Mouse (Mus musculus) intestine, embryonic 15.5 days (tissue): ENCODE data around the gene Ippk. TPM values are rescaled to one million over a fixed set of nuclear protein-coding genes. Genes with fewer than 3 reads are reported as not detected.
A peak's percentile ranks its signal among the peaks of the same experiment; 100 is the strongest.

ENCODE experiments used
- ATAC-seq: fragments of 200-750 bp; cut with Nextera tagmentation; 2 replicates; pipeline ENCODE4 v1.8.0; 2017; ENCODE audit warnings: moderate TSS enrichment, moderate library complexity
- H3K27ac ChIP-seq: fragments of 300-500 bp; sonication (generic); 2 replicates; pipeline ENCODE4 v1.5.1; 2015; ENCODE audit warnings: mild to moderate bottlenecking, inconsistent platforms
- H3K27me3 ChIP-seq: fragments of 300-500 bp; sonication (generic); replicated peaks from 2 replicates; pipeline ENCODE4 v1.6.1; 2015; ENCODE audit warnings: inconsistent platforms
- H3K36me3 ChIP-seq: fragments of 300-500 bp; sonication (generic); 2 replicates; pipeline ENCODE4 v1.6.1; 2015; ENCODE audit warnings: inconsistent platforms
- H3K4me1 ChIP-seq: fragments of 300-500 bp; sonication (generic); replicated peaks from 2 replicates; pipeline ENCODE4 v1.6.1; 2015; ENCODE audit warnings: inconsistent platforms
- H3K4me2 ChIP-seq: fragments of 300-500 bp; sonication (generic); replicated peaks from 2 replicates; pipeline ENCODE4 v1.6.1; 2015; ENCODE audit warnings: mild to moderate bottlenecking, inconsistent platforms
- H3K4me3 ChIP-seq: fragments of 300-500 bp; sonication (generic); replicated peaks from 2 replicates; pipeline ENCODE4 v1.5.1; 2015; ENCODE audit warnings: inconsistent platforms
- H3K9ac ChIP-seq: fragments of 300-500 bp; sonication (generic); 2 replicates; pipeline ENCODE4 v1.6.1; 2015; ENCODE audit warnings: inconsistent platforms
- H3K9me3 ChIP-seq: fragments of 300-500 bp; sonication (generic); 2 replicates; pipeline ENCODE4 v1.6.1; 2016; ENCODE audit warnings: inconsistent platforms
- WGBS: fragments of 180-500 bp; shearing (Covaris S2); methylation state at CpG from one replicate; pipeline ENCODE4 v1.1.7; 2015; 5-methylcytosine and 5-hydroxymethylcytosine counted together
- polyA plus RNA-seq: library from polyadenylated mRNA; unstranded; fragments of >200 nt; fragmentation: Nextera tagmentation; extraction: Ambion mirVana; gene quantifications from 2 replicates; pipeline ENCODE4 v1.2.1, GENCODE M21; 2015

Ippk gene
- polyA plus RNA-seq, 1 experiment from 2014 or later, result 19.1 TPM

GRCm38 (mm10) chr13:49435745-49436144 is 14.7 kb downstream of the Ippk start:
- Histone ChIP-seq H3K27me3 (no peaks in the 10 kb centered on the region), H3K9ac (no peak overlapping the region), H3K4me1 (no peaks in the 10 kb centered on the region), H3K4me2 (no peak overlapping the region), H3K27ac (no peak overlapping the region), H3K4me3 (no peak overlapping the region), H3K36me3 (peaks cover 14% of the 10 kb centered on the region; the same call in 1 of the 2 replicates), H3K9me3 (no peaks in the 10 kb centered on the region)
- 92% methylated on average over 1 of the region's 1 CpGs for WGBS
- ATAC-seq, result no peak

DNA sequence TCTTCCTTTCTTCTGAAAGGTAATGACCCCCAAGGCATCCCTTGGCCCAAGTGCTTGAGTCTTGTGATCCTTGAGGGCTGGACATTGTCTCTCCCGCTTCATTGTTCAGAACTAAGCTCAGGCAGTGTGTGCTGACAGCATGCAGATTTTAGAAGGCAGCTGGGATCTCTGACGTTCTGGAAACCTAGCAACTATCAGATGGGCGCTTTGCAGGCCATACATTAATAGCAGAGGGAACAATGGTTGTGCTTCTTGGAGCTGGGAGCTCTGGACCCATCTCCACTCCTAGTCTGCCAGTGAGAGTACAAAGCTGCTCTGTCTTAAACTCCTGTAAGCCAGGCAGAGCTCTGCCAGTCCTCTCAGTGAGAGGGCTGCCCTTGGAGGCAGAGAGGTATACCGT is 15.1 kb downstream of the Ippk start:
- Histone ChIP-seq H3K36me3 (peaks cover 14% of the 10 kb centered on the region; the same call in 1 of the 2 replicates), H3K4me1 (no peaks in the 10 kb centered on the region), H3K4me3 (no peak overlapping the region), H3K9ac (no peak overlapping the region), H3K4me2 (no peak overlapping the region), H3K9me3 (no peaks in the 10 kb centered on the region), H3K27ac (no peak overlapping the region), H3K27me3 (no peaks in the 10 kb centered on the region)
- ATAC-seq, result no peak
- WGBS, result 73% methylated on average over 4 of the region's 4 CpGs

GRCm38 (mm10) chr13:49444451-49444850 is 23.4 kb downstream of the Ippk start:
- Histone ChIP-seq H3K9me3 (no peaks in the 10 kb centered on the region), H3K27me3 (no peaks in the 10 kb centered on the region), H3K9ac (no peak overlapping the region), H3K4me2 (no peak overlapping the region), H3K4me3 (no peak overlapping the region), H3K36me3 (peaks cover 14% of the 10 kb centered on the region), H3K4me1 (no peaks in the 10 kb centered on the region), H3K27ac (no peak overlapping the region)
- 94% methylated on average over 6 of the region's 6 CpGs for WGBS
- ATAC-seq, result no peak

DNA sequence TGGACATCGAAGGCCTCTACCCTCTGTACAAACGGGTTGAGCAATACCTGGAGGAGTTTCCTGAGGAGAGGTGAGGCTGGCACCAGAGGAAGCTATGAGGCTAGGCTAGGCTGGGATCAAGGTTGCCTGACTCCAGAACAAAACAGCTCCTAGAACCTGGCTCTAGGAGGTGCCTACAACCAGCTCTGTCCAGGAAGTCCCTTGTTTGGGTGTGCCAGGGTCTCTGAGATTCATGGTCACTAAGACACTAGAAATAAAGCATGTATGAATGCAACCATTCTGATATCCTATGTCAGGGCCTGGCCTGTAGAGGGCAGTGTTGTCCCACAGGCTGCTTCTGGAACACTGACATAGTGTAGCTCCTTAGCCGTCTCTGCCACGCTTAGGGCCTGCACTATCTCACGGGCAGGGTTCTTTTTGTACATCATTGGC is 28.3 kb downstream of the Ippk start:
- no peak overlapping the region for H3K4me2 ChIP-seq
- H3K4me3 ChIP-seq, result no peak overlapping the region
- no peak overlapping the region for H3K9ac ChIP-seq
- peaks cover 11% of the 10 kb centered on the region for H3K36me3 ChIP-seq
- peak; percentile 83 for ATAC-seq
- no peaks in the 10 kb centered on the region for H3K4me1 ChIP-seq
- 41% methylated on average over 5 of the region's 5 CpGs for WGBS
- no peaks in the 10 kb centered on the region for H3K9me3 ChIP-seq
- H3K27me3 ChIP-seq, result no peaks in the 10 kb centered on the region
- H3K27ac ChIP-seq, result no peak overlapping the region

GRCm38 (mm10) chr13:49460276-49460675 is 39.2 kb downstream of the Ippk start:
- H3K27ac ChIP-seq, result no peak overlapping the region
- H3K4me3 ChIP-seq, result no peak overlapping the region
- no peaks in the 10 kb centered on the region for H3K27me3 ChIP-seq
- H3K9me3 ChIP-seq, result no peaks in the 10 kb centered on the region
- H3K4me1 ChIP-seq, result no peaks in the 10 kb centered on the region
- no peak overlapping the region for H3K4me2 ChIP-seq
- H3K9ac ChIP-seq, result no peak overlapping the region
- WGBS, result 85% methylated on average over 4 of the region's 4 CpGs
- no peak for ATAC-seq
- peaks cover 17% of the 10 kb centered on the region; the same call in 1 of the 2 replicates for H3K36me3 ChIP-seq

DNA sequence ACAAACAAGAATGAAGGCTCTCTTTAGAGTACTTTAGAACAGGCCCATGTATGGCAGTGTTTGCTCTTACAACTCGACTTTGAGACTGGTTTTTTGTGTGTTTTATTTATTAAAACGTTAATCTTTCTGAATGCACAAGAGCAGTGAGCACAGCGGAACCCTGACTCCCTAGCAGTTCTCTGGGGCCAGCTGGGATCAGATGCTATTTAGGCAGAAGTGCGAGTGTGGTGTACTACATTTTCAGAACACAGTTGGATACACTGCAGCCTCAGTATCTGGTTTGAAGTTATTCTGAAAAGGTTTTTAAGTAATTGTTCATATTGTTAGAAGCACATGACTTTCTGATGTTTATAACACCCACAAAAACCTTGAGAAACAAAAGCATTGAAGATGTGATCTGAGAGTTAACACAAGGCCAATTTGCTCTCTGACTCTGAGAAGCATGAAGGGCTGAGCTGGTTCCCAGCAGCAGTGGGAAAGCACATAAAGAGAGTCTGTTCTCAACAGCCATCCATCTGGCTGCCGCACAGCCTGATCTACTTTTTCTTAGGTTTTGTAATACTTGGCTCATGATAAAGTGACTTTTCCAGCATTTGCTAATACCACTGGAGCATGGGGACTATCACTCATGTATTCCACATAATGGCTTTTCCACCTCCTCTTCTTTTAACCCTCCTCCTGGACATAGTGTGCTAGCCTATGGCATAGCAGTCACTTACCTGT is 39.8 kb downstream of the Ippk start:
- H3K27me3 ChIP-seq, result no peaks in the 10 kb centered on the region
- no peaks in the 10 kb centered on the region for H3K9me3 ChIP-seq
- no peaks in the 10 kb centered on the region for H3K4me1 ChIP-seq
- H3K4me2 ChIP-seq, result no peak overlapping the region
- H3K36me3 ChIP-seq, result peaks cover 17% of the 10 kb centered on the region; the same call in 1 of the 2 replicates
- no peak for ATAC-seq
- H3K4me3 ChIP-seq, result no peak overlapping the region
- WGBS, result 66% methylated on average over 5 of the region's 5 CpGs
- no peak overlapping the region for H3K9ac ChIP-seq
- no peak overlapping the region for H3K27ac ChIP-seq

DNA sequence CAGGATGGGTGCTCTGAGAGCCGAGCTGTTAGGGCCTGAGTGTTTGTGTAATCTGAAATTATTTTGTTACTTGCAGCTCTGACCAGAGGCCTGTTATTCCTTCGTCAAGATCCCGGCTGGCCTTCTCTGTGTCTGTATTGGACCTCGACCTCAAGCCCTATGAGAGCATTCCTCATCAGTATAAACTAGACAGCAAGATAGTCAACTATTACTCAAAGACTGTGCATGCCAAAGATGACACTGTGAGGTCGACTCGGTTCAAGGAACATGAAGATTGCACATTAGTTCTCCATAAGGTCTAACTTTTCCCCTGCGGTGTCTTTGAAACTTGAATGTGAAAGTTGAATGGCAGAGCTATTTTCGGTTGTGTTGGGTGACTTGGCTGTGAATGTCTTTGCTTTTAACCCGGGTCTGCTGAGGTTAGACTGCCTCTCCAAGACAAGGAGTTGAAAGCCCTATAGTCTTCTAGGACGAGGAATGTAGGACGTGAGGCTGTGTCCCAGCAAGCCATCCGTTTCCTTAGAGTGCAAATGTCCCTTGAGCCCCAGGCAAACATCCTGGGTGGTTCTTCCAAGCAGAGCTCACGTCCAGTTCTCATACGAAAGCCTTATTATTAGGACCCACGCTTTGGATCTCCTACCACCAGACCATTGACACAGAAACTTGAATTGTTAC is 40.5 kb downstream of the Ippk start:
- ATAC-seq, result no peak
- no peak overlapping the region for H3K9ac ChIP-seq
- no peak overlapping the region for H3K4me2 ChIP-seq
- H3K9me3 ChIP-seq, result no peaks in the 10 kb centered on the region
- no peaks in the 10 kb centered on the region for H3K27me3 ChIP-seq
- H3K4me1 ChIP-seq, result no peaks in the 10 kb centered on the region
- no peak overlapping the region for H3K27ac ChIP-seq
- peaks cover 17% of the 10 kb centered on the region; the same call in 1 of the 2 replicates for H3K36me3 ChIP-seq
- no peak overlapping the region for H3K4me3 ChIP-seq
- WGBS, result 83% methylated on average over 15 of the region's 15 CpGs

- WGBS, result 91% methylated on average over 2 of the region's 2 CpGs
- H3K4me3 ChIP-seq, result no peak overlapping the region
- no peak overlapping the region for H3K27ac ChIP-seq
- no peaks in the 10 kb centered on the region for H3K4me1 ChIP-seq
- H3K36me3 ChIP-seq, result peaks cover 17% of the 10 kb centered on the region; the same call in 1 of the 2 replicates
- no peak overlapping the region for H3K9ac ChIP-seq
- H3K4me2 ChIP-seq, result no peak overlapping the region
- no peak for ATAC-seq
- no peaks in the 10 kb centered on the region for H3K9me3 ChIP-seq
- no peaks in the 10 kb centered on the region for H3K27me3 ChIP-seq
Observed at GRCm38 (mm10) chr13:49462921-49463320, 41.9 kb downstream of the Ippk start.

GRCm38 (mm10) chr13:49465875-49466274 is 44.8 kb downstream of the Ippk start:
- H3K9me3 ChIP-seq, result no peaks in the 10 kb centered on the region
- no peaks in the 10 kb centered on the region for H3K4me1 ChIP-seq
- 96% methylated on average over 4 of the region's 4 CpGs for WGBS
- H3K27me3 ChIP-seq, result no peaks in the 10 kb centered on the region
- ATAC-seq, result no peak
- no peak overlapping the region for H3K9ac ChIP-seq
- H3K36me3 ChIP-seq, result peaks cover 17% of the 10 kb centered on the region; the same call in 1 of the 2 replicates
- no peak overlapping the region for H3K4me2 ChIP-seq
- no peak overlapping the region for H3K4me3 ChIP-seq
- no peak overlapping the region for H3K27ac ChIP-seq

- H3K36me3 ChIP-seq, result peaks cover 17% of the 10 kb centered on the region; the same call in 1 of the 2 replicates
- whole genome bisulfite sequencing, result 79% methylated on average over 11 of the region's 11 CpGs
- H3K4me2 ChIP-seq, result no peak overlapping the region
- no peak for ATAC-seq
- no peaks in the 10 kb centered on the region for H3K27me3 ChIP-seq
- H3K9me3 ChIP-seq, result no peaks in the 10 kb centered on the region
- no peak overlapping the region for H3K9ac ChIP-seq
- H3K4me3 ChIP-seq, result no peak overlapping the region
- H3K27ac ChIP-seq, result no peak overlapping the region
- H3K4me1 ChIP-seq, result no peaks in the 10 kb centered on the region
Observed at GRCm38 (mm10) chr13:49466393-49467075, 45.5 kb downstream of the Ippk start.

DNA sequence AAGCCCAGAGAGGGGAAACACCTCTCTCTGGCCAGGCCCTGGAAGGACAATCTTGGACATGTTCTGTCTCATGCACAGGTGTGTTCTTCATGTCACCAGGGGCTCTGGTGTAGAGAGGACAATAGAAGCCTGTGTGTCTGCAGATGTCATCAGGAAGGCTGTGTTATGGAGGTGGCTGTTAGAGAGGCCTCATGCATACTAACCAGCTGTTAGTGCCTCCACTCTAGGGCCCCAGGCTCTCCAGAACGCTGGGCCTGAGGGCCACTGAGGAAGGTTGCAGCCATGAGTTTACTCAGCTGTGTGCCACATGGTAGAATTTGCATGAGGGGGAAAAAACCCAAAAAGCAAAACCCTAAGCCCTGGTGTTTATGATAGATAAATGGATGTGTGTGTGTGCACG is 46.5 kb downstream of the Ippk start:
- no peaks in the 10 kb centered on the region for H3K4me1 ChIP-seq
- H3K4me2 ChIP-seq, result no peak overlapping the region
- WGBS, result 77% methylated on average over 2 of the region's 2 CpGs
- no peak overlapping the region for H3K4me3 ChIP-seq
- H3K9me3 ChIP-seq, result no peaks in the 10 kb centered on the region
- H3K27ac ChIP-seq, result no peak overlapping the region
- H3K36me3 ChIP-seq, result peaks cover 14% of the 10 kb centered on the region; the same call in 1 of the 2 replicates
- H3K27me3 ChIP-seq, result no peaks in the 10 kb centered on the region
- H3K9ac ChIP-seq, result no peak overlapping the region
- ATAC-seq, result no peak

- Histone ChIP-seq H3K9ac (no peak overlapping the region), H3K27ac (no peak overlapping the region), H3K4me1 (no peaks in the 10 kb centered on the region), H3K36me3 (0 out of 2 replicates have a peak, but pooled peaks cover 9% of the 10 kb centered on the region), H3K4me3 (no peak overlapping the region), H3K9me3 (no peaks in the 10 kb centered on the region), H3K27me3 (no peaks in the 10 kb centered on the region), H3K4me2 (no peak overlapping the region)
- no peak for ATAC-seq
- WGBS, result 91% methylated on average over 5 of the region's 5 CpGs
Observed at GRCm38 (mm10) chr13:49469002-49469401, 48.0 kb downstream of the Ippk start.
